Mouse (Mus musculus): ENCODE measurements around the gene Aym1.
"Not testable (repeated sequence)": the region's sequence is repeated elsewhere in the genome, so short reads cannot be mapped to it uniquely, and the experiment has no call there.

Aym1 gene

DNA sequence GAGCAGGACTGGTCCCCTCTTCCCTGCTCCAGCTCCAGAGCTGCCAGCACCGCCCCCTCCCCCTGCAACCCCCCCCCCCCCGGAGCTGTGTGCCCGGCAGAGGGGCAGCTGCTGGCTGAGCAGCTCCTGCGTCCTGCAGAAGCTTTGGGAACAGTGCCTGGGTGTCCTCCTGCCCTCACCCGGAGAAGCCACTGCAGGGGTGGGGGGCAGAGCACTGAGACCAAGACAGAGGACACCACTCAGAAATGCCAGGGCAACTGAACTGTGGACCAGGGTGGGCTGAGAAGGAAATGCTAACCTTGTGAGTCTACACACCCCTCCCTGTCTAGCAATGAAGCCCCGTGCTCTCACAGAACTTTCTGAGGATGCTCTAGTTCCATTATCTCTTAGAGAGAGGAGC lies at the start of gene Aym1:
TSS of gene Aym1 (plus strand) at position 109 of the 400 bp plus-strand sequence.
- in situ Hi-C loops (cut with MboI) = loop anchor here (25.0 kb wide), 2 partner anchors 380 to 455 kb away; partner anchors contain the start of genes Ficd and Tmem119

DNA sequence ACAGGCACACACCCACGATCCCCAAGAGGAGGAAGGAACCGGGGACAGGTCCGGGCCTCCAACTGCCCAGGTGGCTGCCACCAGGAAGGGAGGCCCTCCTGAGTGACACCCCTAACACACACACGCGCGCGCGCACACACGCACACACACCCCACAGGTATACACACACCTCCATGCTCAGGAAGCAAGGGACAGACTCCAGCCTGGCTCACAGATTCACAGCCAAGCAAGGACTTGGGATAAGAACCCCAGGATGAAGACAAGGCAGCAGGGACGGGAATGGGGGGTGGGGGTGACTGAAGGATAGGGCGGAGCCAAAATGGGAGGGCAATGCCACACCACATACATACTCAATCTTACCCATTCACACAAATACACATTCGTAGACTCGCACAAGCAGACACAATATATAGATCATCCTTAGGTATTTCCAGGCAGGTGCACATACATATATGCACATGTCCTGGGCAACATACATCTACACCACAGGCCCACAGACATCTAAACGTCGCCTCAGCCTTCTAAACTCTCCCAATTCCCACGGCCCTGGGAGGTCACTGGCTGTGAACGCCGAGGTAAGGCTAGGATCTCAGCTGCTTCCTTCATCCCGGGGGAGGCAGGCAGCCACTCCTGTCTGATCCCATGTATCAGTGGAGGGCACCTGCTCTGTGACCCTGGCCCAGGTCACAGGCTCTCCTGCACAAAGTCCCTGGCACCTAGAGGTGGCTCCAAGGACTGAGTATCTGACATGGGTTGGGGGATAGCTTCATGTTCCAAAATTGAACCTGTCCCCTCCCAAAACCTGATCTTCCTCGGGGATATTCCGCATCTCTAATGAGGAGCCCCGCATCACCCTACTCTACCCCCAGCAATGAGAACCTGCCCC lies 47.4 kb upstream of the Aym1 start:
- in situ Hi-C loops (cut with MboI) = no loop called here

DNA sequence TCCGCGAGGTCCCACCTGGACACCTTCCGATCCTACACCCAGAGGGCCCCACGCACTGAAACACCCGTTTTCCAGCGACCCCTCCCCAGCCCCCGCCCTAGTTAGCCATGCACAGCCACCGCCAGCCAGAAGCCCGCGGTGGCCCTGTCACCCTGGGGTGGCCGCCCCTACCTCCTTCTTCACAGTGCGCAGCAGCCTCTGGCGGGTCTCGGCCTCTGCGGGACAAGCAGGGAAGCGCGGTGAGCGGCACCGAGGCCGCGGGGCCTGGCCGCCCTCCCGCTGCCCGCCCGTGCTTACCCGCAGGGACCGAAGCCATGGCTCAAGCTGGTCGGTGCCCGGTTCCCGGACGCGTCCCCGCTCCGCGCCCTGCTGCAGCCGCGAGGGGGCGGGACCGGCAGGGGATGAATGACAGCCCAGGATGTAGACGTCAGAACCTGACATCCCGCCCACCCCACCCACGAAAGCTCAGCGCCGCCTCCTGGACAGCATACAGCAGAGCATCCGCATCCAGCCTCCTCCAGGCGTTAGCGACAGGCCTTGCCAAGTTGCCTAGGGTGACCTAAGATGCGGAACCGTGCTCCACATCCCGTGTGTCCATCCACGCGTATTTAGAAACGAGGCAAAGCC lies 46.6 kb upstream of the Aym1 start, which contains the start of gene Sgsm1:
TSS of gene Sgsm1 (minus strand) at position 410 of the 627 bp plus-strand sequence.
- in situ Hi-C loops (cut with MboI) = no loop called here

DNA sequence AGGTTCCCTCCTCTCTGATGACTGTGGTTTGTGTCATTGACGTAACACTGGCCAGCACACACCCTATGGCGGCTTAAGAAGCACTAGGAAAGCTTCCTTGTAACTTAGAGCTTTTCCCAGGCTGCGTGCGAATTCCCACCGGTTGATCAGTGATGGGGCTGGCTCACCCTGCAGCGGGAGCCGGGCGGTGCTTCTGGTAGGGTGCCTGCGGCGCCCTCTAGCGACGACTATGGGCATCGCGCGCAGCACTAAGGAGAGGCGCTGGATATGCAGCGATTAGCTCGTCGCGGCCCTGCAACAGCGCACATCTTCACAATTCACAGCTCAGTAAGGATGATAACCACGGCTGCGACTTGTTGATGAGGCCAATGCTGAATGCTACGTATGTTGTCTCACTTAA lies 43.1 kb upstream of the Aym1 start:
- in situ Hi-C loops (cut with MboI) = no loop called here

DNA sequence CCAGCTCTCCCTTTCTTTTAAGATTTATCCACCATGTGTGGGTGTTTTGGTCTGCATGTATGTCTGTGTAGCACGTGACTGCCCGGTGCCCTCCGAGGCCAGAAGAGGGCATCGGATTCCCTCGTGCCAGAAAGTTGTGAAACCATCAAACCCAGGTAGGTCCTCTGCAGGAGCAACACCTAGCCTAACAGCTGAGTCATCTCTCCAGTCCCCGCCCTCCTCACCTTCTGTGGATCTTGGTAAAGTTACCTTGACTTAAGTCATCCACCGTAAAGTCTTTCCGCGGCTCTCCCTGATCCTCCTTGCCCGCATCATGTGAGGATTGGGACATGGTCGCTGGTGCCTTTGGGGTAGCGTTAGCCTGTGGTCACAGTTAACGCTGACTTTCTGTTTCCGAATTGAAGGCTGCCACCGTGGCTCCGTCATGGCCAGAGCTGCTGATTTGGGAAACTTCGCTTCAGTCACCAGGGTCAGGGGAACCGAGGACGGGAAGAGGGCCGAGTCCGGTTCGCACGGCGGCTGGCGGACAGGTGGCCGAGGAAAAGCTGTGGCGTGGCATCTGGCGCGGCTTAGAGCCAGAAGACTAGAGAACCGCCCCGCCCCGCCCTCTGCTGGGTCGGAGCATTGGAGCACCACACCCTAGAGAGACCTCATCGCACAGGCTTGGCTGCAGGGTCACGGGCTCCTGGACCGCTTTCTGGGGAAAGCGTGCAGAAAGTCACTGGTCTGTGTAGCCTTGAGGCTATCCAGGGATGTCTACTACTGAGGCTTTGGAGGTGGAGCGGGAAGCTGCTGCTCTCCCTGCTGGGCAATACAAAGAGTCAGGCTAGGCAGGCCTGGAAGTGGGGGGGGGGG lies 33.1 kb upstream of the Aym1 start:
- in situ Hi-C loops (cut with MboI) = no loop called here

DNA sequence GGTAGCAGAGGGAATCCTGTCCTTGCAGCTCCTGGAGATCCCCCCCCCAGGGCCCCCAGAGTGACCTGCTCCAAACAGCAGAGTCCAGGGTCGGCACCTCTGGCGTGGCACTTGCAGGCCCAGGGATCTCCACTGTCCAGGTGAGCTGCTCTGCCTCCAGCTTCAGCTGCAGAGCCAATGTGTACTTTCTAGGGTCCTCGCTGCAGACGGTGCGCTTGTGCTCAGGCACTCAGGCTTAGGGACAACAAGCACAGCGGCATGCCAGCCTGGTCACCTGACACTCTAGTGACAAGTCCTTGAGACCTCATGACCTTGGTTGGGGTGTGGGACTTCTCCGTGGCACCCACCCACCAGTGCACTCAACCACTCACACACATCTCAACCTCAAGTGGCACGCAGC lies 27.6 kb upstream of the Aym1 start:
- in situ Hi-C loops (cut with MboI) = no loop called here

DNA sequence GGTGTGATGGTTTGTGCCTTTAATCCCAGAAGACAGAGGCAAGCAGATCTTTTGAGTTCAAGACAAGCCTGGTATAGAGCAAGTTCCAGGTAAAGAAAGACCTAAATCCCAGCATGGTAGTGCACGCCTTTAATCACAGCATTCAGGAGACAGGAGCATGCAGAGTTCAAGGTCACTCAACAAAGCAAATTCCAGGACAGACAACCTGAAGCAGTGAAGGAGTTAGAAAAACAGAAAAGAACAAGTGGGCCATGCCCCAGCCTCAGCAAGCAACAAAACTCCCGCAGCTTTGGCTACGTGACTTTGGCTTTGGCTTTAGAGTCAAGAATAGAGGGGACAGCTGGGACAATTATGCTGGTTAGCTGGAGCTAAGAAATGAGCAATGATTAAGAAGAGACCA lies 26.9 kb upstream of the Aym1 start:
- in situ Hi-C loops (cut with MboI) = no loop called here

DNA sequence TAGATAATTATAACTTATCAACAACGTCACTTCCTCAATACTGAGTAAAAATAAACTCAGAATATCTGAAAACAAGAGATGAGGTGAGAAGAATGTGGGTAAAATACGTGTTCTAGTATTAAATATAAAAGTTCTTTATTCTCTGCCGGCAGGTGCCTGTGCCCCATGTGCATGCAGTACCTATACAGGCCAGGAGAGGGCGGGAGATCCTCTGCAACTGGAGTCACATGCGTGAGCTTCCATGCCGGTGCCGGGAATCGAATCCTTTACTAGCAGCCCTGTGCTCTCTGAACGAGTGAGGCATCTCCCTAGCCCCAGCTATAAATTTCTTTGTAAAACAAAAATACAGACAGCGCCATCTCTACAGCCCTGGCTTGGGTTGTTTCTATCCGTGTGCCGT lies 24.9 kb upstream of the Aym1 start:
- in situ Hi-C loops (cut with MboI) = no loop called here

DNA sequence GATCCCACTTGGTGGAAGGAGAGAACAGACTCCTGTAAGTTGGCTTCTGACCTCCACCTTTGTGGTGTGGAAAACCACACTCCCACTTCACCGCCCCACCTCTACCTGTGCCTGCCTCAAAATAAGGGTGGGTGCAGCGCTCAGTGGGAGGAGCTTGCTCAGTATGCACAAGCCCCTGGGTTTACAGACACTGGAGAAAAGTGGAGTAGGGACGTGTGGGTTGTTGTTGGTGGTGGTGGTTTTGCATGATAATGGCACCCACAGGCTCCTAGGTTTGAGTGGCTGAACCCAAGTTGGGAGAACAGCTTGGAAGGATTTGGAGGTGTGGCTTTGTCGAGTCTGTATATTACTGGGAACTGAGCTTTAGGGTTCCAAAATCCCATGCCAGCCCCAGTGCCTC lies 24.2 kb upstream of the Aym1 start:
- in situ Hi-C loops (cut with MboI) = no loop called here

DNA sequence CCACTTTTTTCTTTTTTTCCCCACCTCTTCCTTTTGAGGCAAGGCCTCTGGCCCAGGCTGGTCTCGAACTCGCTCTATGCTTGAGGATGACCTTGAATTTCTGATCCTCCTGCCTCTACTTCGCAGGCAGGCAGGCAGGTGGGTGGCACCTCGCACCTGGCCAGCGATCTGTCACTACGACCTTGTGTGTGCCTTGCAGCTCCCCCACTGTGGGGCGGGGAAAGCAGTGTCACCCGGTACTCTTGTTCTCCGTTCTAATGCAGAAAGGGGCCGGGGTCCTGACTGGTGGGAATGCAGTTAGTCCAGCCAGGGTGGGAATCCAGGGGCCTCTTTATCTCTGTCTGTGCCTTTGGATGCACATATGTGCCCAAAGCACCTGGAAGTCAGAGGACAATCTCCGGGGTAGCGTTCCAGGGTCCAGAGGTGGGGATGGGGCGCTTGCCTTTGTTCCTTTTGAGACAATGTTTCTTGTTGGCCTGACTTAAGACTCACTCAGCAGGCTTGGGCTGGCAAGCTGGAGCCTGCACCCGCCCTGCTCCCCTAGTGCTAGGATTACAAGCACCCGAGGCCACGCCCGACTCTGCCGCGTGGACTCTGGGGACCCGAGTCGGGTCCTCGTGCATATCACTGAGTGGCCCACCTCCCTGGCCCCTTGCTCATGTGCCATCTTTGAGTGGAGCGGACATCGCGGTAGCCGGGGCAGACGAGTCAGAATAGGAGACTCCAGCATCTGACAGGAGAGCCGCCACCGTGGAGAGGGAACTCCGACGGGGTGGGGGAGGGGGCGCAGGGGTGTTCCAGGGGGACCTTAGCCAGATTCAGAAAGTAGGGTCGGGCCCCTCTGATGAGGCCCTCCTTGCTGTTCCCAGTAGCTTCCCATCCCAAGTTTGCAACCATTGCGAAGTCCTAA lies 22.2 kb upstream of the Aym1 start:
- in situ Hi-C loops (cut with MboI) = no loop called here

DNA sequence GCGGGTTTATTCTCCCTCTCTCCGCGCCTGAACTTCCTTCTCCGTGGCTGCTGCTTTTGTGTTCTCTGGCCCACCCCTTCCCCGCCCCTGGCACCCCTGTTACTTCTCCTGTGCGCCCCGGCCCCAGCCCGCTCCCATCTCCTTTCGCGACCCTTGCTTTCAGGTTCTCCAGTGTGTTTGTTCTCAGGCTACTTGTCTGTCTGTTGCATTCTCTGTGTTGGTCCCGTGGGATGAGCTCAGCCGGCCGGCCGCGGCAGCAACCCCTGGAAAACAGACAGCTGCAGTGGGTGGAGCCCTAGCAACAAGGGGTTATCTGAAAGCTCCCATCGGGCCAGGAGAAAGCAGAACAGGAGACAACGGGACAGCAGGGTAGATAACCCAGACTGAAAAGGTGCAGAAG lies 21.4 kb upstream of the Aym1 start:
- in situ Hi-C loops (cut with MboI) = no loop called here

DNA sequence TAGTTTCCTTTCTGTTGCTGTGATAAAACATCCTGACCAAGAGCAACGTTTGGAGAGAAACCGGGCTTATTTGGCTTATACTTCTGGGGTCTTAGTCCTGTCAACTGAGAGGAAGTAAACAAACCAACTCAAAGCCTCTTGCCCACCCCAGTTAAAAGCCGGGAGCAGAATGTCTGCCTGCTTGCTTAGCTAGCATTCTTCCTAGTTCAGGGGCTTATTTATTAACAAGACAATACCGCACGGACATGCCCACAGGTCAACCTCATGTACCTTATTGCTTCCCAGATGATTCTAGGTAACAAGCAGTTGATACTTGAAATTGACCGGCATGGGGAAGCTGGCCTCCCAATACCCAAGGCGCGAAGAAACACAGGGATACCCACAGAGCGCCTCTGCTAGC lies 20.8 kb upstream of the Aym1 start:
- in situ Hi-C loops (cut with MboI) = no loop called here

DNA sequence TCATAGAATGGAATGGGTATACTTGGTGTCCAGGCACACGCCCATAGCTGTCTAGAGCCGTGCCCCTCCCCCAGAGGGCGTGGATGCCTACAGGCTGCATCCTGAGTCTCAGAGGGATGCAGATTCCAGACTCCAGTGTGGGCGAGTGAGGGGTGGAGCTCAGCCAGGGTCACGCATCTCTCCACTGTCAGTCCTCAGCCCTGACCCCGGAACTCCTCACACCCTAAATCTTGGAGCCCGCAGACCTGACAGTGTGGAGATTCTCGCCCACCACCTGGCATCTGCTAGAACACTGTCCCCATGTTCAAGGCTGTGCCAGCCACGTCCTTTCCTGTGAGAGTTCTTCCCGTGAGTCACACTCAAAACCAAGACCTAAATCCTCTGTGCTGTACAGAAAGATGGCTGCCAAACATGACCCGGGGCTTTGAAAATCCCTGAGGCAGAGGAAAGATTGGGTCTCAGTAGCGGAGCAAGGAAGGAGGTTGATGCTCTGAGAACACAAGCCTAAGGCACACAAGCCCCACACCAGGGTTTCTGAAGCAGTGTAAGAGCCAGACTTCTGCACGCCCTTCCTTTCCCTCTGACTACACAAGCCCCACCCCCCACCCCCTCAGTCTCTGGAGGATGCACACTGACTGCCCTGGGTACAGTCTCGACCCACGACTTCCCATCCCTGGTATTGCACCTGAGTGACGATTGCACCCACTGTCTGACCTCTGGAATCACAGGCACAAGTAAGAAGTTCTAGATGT lies 12.3 kb upstream of the Aym1 start:
- in situ Hi-C loops (cut with MboI) = no loop called here

DNA sequence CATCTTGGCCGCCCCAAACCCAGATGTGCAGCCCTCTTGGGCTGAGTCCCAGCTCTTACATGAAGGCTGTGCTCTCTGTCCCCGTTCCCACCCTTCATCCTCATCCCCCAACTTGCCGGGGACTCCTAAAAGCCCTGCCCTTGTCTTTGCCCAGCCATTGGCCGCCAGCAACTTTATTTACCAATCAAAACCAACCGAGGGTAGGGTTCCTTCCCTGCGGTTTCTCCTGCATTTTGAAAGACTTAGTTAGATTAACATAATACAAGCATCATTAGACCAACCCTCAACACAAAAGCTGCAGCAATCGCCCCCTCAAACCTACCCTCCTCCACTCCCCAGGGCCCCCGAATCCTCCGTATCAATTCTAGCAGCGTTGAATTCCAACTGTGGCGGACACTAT lies 11.3 kb upstream of the Aym1 start:
- in situ Hi-C loops (cut with MboI) = no loop called here

DNA sequence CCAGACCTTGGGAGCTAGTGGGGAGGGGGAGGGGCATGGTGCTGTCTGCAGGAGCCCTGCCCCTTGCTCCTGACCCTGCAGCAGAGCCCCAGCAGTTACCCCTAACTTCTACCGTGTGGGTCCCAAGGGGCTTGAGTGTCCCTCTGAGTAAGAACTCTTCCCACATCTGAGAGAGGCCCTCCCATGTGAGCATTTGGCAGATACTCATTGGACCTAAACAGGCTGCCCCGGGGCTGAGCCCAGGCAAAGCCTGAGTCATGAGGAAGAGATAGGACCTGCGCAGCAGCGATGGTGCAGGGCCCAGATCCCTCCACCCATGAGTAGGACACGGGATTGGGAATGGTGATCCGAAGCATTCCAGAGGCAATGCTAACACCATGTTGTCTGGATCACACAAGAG lies 10.4 kb upstream of the Aym1 start:
- in situ Hi-C loops (cut with MboI) = not testable (repeated sequence)

DNA sequence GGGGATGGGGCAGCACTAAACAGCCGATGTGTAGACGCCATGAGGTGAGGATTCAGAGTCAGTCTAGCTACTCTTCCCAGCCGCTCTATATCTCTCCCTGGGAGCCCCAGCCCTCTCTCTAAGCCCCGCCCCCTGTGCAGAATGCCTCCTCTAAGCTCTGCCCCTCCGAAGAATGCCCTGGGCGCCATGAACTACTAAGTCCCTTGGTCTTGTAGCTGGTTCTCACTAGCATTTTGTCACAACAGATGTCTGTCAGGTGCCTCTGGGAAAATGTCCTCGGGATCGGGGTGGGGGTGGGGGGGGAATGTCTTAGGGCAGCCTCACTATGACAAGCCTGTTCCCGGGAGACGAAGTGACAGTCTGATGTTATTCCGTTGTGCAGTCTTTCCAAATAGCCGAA lies 9.5 kb upstream of the Aym1 start:
- in situ Hi-C loops (cut with MboI) = no loop called here

DNA sequence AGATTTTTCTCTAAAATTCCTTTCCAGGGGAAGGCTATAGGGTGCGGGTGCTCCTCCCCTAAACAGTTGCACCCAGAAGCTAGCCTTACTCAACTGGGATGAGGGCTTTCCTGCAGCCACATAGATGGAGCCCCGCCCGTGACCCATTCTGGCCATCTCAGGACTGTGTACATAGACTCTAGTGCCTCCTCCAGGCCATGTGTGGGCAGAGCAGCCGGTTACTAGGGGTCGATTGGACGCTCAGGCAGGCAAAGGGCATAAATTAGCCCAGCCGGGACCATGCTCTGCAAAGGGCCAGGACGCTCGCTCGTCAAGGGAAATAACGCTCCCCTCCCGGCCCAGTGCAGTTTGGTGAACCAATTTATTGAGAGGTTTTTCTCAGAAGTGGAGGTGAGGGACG lies 8.5 kb upstream of the Aym1 start:
- in situ Hi-C loops (cut with MboI) = no loop called here

DNA sequence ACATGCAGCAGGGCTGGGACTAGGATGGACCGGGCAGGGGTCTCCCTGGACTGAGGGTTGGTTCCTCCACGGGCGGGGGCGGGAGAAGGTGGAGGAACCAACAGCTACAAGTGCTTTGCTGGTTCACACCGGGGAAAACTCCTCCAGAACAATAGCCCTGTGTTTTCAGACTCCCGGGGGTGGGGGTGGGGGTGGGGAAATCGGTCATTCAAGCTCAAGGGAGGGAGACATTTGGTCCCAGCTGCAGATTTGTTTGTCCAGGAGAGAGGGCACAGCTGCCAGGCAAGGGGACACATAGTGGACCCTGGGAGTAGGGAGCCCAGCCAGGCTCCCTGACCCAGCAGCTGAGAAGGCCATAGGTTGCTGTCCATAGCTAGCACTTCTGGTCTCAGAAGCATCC lies 7.9 kb upstream of the Aym1 start:
- in situ Hi-C loops (cut with MboI) = no loop called here

DNA sequence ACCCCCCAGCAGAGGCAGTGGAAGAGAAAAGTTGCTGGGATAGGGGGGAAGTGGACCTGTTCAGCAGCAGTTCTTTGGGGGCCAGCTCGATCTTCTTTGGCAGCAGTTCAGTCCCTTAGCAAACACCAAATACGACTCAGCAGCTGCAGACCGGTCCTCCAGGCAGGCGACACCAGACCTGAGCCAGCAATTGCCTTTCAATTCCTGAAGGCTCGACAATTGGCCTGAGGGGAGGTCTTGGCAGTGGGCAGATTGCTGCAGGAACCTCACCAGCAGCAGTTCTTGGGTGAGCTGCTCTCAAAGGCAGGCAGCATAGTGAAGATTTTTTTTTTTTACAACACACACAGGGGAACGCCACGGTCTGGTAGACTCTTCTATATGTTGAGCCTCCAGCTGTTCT lies 7.3 kb upstream of the Aym1 start:
- in situ Hi-C loops (cut with MboI) = loop anchor here (25.0 kb wide), 2 partner anchors 387 to 462 kb away; partner anchors contain the start of genes Ficd and Tmem119

DNA sequence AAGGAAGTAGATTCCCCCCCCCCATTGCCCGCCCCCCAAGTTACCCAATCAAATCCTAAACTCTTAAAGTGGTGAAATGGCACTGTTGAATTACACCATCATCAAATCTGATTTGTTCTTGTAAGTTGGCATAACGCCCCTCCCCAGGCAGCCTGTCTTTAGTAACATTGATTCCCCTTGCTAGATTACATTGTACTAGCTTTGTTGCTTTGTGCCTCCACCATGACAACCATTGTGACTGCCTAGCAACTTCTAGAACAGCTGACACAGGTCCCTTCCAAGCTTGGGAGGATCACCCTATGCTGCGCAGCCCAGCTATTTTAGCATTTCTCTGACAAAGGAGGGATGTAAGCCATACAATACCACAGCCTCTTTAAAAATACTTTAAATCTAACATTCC lies 5.3 kb upstream of the Aym1 start:
- in situ Hi-C loops (cut with MboI) = loop anchor here (25.0 kb wide), 2 partner anchors 386 to 461 kb away; partner anchors contain the start of genes Ficd and Tmem119

All from mature B cell (primary cell).